ENCODE assay signal across 10 mouse cellular contexts in the genomic region with DNA sequence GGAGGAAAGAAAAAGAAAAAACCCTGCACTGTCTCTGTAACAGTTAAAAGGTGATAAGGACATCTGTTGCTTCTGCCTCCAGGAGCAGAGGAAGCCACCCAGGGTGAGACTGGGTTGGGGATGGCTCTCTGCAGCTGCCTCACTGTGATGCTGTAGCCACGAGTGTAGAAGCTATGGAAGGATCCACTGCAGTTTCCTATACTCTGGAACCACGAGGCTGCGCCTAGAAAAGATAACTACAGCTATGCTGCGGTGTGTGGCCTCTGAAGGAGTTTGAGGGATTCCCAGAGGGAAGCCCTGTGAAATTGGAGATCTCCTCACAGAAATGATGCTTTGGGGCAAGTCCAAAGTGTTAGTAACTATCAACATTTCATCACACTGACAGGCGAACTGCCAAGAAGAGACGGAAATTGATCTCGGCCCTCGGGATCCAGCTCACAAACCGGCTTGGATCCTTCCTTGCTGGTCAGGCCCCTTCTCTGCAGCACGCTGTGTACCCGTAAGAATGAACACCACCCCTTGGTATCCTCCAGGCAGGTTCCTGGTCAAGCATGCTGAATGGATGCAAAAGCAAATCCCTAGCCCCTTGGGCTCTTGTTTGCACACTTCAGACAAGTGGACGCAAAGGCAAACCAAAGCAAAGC.
DNase-seq lines count a peak whose midpoint lies in the region; ATAC-seq lines count a peak whose summit lies in the region.
"Had no signal": no experiment of that assay in that cellular context is flagged by ENCODE, and none has a peak within 500 bp of the region (broad histone marks: within the 10 kb centered on the region; RNA-seq: fewer than 3 reads in every experiment).

No protein-coding gene starts in this region.

- WGBS in heart, embryonic 12.5 days, result 39% methylated on average over 12 of the region's 12 CpGs
- 38% methylated on average over 12 of the region's 12 CpGs for WGBS in heart, embryonic 10.5 days
- 26% methylated on average over 12 of the region's 12 CpGs for WGBS in stomach, embryonic 15.5 days

- no peak overlapping the region for H3K4me2 ChIP-seq in heart, embryonic 12.5 days
- H3K4me2 ChIP-seq in stomach, embryonic 15.5 days, result no peak overlapping the region
- H3K4me2 ChIP-seq: midbrain, embryonic 13.5 days had no signal

- DNase-seq in heart, adult 18-20 months, result peak; percentile 74
- peak; percentile 11 for DNase-seq in testis, postnatal 14 days (ENCODE audit: low spot score)
- DNase-seq in testis, postnatal 10 days (ENCODE audit: low spot score), result no peak
- no peak for DNase-seq in heart, embryonic 10.5 days (ENCODE audit: low spot score)
- DNase-seq in left cerebral cortex, postnatal 36 days (ENCODE audit: low spot score in 2 of 2), result no peak
- DNase-seq: right cerebral cortex, postnatal 14 days had no signal

- intact Hi-C loops in left cerebral cortex, postnatal 36 days (cut with DNase I), result no loop called here

- no peak overlapping the region for H3K27ac ChIP-seq in heart, embryonic 12.5 days (ENCODE audit: poor library complexity, severe bottlenecking)
- 0 out of 2 replicates have a peak overlapping the region, but pooled peaks have one; percentile 52 for H3K27ac ChIP-seq in heart, embryonic 10.5 days
- H3K27ac ChIP-seq in stomach, embryonic 15.5 days, result peak overlapping the region; percentile 64
- H3K27ac ChIP-seq: midbrain, embryonic 13.5 days had no signal

- H3K4me3 ChIP-seq in heart, embryonic 12.5 days, result no peak overlapping the region
- H3K4me3 ChIP-seq in heart, embryonic 10.5 days, result no peak overlapping the region
- no peak overlapping the region for H3K4me3 ChIP-seq in stomach, embryonic 15.5 days (replicated peaks)
- H3K4me3 ChIP-seq: midbrain, embryonic 13.5 days had no signal

- 0 out of 2 replicates have a peak, but pooled peaks cover 6% of the 10 kb centered on the region for H3K27me3 ChIP-seq in heart, embryonic 12.5 days (replicated peaks)
- peaks cover 6% of the 10 kb centered on the region; the same call in 1 of the 2 replicates for H3K27me3 ChIP-seq in heart, embryonic 10.5 days (ENCODE audit: insufficient read depth, poor library complexity, severe bottlenecking)
- H3K27me3 ChIP-seq in stomach, embryonic 15.5 days (replicated peaks), result no peaks in the 10 kb centered on the region
- H3K27me3 ChIP-seq: midbrain, embryonic 13.5 days had no signal

- peaks cover 18% of the 10 kb centered on the region for H3K4me1 ChIP-seq in heart, embryonic 12.5 days (replicated peaks)
- H3K4me1 ChIP-seq in heart, embryonic 10.5 days, result peaks cover 30% of the 10 kb centered on the region
- peaks cover 23% of the 10 kb centered on the region; the same call in 1 of the 2 replicates for H3K4me1 ChIP-seq in stomach, embryonic 15.5 days

- no peak for ATAC-seq in heart, embryonic 12.5 days (ENCODE audit: insufficient number of reproducible peaks, low FRiP score)
- ATAC-seq in stomach, embryonic 15.5 days (ENCODE audit: insufficient read depth, low FRiP score, low read depth), result peak; percentile 48
- no peak for ATAC-seq in monocyte, adult 5-6 weeks (replicated peaks; ENCODE audit: insufficient number of reproducible peaks, low FRiP score, low TSS enrichment, poor library complexity, severe bottlenecking)

- no peaks in the 10 kb centered on the region for H3K36me3 ChIP-seq in heart, embryonic 12.5 days
- H3K36me3 ChIP-seq in heart, embryonic 10.5 days, result 0 out of 2 replicates have a peak, but pooled peaks cover 3% of the 10 kb centered on the region
- H3K36me3 ChIP-seq in stomach, embryonic 15.5 days, result no peaks in the 10 kb centered on the region
- H3K36me3 ChIP-seq: midbrain, embryonic 13.5 days had no signal

- 0 out of 2 replicates have a peak, but pooled peaks cover 4% of the 10 kb centered on the region for H3K9me3 ChIP-seq in heart, embryonic 12.5 days (replicated peaks)
- H3K9me3 ChIP-seq in heart, embryonic 10.5 days, result no peaks in the 10 kb centered on the region
- no peaks in the 10 kb centered on the region for H3K9me3 ChIP-seq in stomach, embryonic 15.5 days
- H3K9me3 ChIP-seq: midbrain, embryonic 13.5 days had no signal

- no peak overlapping the region for H3K9ac ChIP-seq in heart, embryonic 12.5 days
- H3K9ac ChIP-seq in stomach, embryonic 15.5 days, result no peak overlapping the region
- H3K9ac ChIP-seq: midbrain, embryonic 13.5 days had no signal

Comparison
In these comparisons a context has a peak if more than half of its experiments do, and no peak if none do; other contexts are left out.
1. DNase-seq: peak in heart, adult 18-20 months (2 of 2) and testis, postnatal 14 days (single experiment); none in testis, postnatal 10 days (single experiment), heart, embryonic 10.5 days (single experiment) and left cerebral cortex, postnatal 36 days (0 of 2).